Mouse (Mus musculus) layer of hippocampus, adult 11-12 months (tissue): ENCODE data around the gene 1700003E16Rik.

Experiments used
- DNase-seq: peaks from one replicate; pipeline ENCODE4 v3.0.0; 2022; ENCODE audit warnings: low spot score

Gene 1700003E16Rik

GRCm38 (mm10) chr6:83127419-83127818, 28.8 kb upstream of the 1700003E16Rik start:
- DNase-seq = no peak

GRCm38 (mm10) chr6:83131469-83132034, 24.7 kb upstream of the 1700003E16Rik start:
- DNase-seq = no peak

DNA sequence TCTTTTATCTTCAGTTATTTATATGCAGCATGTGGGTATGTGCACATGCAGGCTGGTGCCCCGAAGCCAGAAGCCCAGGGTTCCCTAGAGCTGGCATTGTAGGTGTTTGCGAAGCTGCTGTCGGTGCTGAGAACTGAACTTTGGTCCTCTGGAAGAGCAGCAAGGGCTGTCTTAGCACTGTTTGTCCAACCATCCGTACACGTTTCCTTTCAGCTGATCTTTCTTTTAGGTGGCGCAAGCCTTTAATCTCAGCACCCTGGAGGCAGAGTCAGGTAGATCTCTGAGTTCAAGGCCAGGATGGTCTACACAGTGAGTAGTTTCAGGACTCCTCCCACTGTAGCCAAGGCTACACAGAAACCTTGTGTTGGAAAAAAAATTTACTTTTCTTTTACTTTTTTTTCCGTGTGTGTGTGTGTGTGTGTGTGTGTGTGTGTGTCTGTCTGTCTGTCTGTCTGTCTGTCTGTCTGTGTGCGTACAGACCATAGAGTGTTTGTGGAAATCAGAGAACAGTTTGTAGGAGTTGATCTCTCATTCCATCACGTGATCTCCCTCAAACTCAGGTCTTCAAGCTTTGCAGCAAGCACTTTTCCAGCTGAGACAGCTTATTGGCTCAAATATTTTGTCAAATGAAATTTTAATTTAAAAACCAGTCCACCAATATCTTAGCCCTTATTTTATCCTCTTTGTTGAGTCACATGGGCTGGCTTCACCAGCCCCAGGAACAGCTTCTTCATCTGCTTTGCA, 23.9 kb upstream of the 1700003E16Rik start:
- no peak for DNase-seq

GRCm38 (mm10) chr6:83134226-83134625, 22.0 kb upstream of the 1700003E16Rik start:
- no peak for DNase-seq

DNA sequence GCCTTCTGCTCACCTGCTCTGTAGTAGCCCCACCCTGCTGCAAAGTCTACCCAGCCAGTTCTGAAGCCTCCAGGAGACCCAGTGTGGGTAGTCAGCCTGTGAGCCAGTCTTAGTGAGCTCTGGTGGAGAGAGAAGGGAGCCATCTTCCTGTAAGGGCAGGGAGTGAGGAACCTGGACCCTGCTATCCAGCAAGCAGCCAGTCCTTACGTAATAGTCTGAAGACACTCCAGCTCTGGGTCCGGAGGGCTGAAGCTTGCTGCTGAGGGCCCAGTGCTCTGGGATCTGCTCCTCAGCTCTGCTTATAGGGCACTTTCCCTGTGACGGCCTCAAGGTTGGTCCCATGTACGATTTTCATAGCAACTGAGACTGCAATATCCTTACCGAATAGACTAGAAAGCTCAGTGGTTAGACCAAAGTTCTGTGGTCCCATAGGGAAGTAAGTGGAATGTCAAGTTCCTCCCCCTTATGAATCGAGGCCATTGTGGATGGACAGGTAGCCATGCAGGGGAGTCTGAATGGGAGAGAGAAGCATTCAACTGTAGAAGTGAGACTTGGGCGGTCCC, 21.2 kb upstream of the 1700003E16Rik start, which contains the start of gene Rtkn:
Gene Rtkn (plus strand): TSS at position 513 of the 563 bp plus-strand sequence.
- no peak for DNase-seq

DNA sequence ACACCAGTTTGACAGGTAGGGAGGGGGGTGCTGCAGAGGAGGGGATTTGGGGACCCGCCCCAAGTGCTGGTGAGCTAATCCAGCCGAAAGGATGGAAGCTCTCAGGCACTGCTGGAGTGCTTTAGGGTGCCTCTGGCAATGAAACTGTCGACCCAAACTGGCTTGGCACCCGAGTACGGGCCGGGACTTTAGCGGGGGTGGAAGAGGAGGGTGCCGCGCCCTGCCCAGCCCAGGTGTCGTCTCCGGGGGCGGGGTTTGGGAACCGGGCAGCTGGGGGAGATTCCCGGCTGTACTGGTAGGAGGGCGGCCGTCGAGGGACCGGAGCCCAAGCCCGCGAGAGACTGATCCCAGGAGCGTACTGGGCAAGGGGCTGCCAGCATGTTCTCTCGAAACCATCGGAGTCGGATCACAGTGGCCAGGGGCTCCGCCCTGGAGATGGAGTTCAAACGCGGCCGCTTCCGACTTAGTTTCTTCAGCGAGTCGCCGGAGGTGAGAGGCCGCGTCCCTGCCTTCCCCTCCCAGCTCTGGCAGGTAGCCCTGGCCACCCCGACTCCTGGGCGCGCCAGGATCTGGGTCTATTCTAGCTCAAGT, 20.5 kb upstream of the 1700003E16Rik start:
- DNase-seq = no peak

- DNase-seq = no peak
Measured at GRCm38 (mm10) chr6:83136291-83136880, 19.8 kb upstream of the 1700003E16Rik start.

GRCm38 (mm10) chr6:83136881-83137575, 19.2 kb upstream of the 1700003E16Rik start:
- DNase-seq = peak; percentile 67

- peak; percentile 85 for DNase-seq
Measured at GRCm38 (mm10) chr6:83137576-83137950, 18.6 kb upstream of the 1700003E16Rik start.

GRCm38 (mm10) chr6:83138056-83138455, 18.1 kb upstream of the 1700003E16Rik start:
- DNase-seq = no peak

DNA sequence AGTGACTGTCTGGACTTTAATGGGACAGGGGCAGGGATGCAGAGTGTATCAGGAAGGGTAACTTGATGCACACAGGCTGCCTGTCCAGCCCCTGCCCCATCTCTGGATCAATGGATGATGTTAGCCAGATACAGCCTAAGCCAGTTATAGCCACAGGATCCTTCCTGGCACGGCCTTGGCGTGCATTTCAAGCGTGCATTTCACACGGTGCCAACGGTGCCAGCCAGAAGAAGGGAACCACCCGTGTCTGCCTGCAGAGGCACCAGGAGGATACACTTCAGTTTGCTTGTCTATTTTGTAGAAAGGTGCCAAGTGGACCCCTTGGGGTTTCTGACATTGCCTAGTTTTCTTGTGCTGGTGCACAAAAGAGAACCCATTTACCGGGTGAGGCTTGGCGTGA, 16.2 kb upstream of the 1700003E16Rik start:
- DNase-seq = no peak

DNA sequence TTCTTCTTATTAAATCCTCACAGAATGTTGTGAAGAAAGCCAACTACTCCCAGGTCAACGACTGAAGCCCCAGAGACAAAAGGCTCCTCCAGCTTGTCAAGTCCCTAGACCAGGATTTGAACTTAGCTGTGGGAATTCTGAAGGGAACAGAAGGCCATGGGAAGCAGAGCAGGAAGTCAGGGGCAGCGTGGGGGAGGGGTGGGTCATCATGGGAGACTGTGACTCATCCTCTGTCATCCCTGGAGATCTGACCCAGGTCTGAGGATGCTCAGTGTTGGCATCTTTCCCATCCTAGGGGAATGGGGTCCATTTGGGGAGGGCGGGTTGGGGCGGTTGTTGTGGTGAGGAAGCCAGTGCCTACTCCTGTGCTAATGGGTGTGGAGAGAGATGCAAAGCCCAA, 14.6 kb upstream of the 1700003E16Rik start:
- DNase-seq = no peak

- peak; percentile 74 for DNase-seq
Measured at GRCm38 (mm10) chr6:83142211-83142731, 13.9 kb upstream of the 1700003E16Rik start.

DNA sequence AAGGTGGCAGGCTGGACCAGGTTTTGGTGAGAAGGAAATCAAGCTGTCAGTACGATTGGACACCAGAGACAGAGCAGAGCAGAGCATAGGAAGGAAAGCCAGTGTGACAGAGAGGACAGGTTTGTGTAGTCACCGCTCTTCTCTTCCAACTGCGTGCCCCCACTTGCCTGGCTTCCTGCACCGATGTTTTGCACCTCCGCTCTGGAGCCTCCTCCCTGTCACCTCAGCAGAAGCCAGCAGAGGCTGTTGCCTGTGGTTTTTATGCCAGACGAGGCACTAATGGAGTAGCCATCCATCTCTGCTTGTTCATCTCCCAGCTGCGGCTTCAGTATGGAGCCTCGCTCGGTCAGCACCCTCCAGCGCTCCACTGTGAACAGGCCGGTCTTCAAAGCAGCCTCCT, 13.3 kb upstream of the 1700003E16Rik start:
- no peak for DNase-seq

DNA sequence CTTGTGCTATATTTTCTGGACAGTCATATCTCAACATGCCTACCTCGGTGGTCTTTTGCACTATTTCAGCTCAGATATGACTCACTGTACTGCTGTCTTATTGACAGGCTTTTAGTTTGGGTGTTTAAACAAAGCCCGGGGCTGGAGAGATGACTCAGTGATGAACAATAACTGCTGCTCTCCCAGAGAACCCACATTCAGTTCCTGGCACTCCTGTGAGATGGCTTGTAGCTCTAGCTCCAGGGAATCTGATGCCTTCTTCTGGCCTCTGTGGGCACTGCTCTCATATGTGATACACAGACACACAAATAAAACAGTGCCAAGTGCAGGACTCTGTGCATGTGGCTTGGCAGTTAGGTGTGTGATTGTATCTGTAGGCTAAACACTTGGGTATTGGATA, 11.0 kb upstream of the 1700003E16Rik start:
- DNase-seq = no peak

GRCm38 (mm10) chr6:83145805-83146204, 10.4 kb upstream of the 1700003E16Rik start:
- no peak for DNase-seq

- no peak for DNase-seq
Measured at GRCm38 (mm10) chr6:83147280-83147679, 8.9 kb upstream of the 1700003E16Rik start.

DNA sequence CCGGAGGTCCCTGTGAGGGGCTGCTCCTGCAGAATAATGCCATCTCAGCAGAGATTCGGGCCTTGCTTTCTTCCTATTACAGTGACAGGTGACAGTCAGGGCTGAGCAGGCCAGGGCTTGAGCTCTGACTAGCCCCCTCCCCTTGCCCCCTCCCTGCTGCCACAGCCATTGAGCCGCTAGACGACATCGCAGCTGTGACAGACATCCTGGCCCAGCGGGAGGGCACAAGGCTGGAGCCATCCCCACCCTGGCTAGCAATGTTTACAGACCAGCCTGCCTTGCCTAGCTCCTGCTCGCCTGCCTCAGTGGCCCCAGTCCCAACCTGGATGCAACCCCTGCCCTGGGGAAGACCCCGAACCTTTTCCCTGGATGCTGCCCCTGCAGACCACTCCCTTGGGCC, 4.5 kb upstream of the 1700003E16Rik start:
- DNase-seq = no peak

DNA sequence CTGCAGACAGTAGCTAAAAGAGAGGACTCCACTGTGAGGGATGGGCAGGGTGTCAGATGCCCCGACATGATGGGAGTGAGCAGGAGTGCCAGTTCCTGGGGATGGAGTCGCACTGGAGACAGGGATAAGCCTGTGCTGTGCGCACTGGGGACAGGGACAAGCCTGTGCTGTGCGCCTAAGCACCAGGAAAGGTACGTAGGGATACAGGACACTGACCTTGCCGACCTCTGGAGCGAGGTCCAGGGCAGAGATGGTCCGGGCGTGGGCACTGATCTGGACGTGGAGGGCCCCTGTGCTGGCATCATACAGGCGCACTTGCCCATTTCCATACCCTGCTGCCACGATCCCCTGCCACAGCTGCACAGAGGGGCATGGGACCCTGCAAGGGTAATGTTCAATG, 3.2 kb upstream of the 1700003E16Rik start:
- DNase-seq = no peak

DNA sequence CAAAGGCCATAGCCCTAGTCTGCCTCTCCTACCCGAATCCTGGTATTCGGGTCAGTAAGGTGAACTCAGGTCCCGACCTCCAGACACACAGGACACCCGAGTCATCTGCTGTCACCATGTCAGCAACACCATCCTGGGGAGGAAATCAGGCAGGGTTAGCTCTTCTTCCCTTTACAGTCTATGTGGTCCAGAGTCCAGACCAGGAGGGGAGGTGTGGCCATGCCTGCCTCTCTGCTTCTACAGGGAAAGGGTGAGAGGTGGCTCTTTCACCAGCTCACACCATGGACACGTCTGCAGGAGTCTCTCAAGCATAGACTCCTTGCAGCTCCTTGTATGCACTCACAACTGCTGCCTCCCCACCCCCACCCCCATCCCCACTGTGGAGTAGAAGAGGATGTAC, 2.7 kb upstream of the 1700003E16Rik start:
- DNase-seq = no peak

DNA sequence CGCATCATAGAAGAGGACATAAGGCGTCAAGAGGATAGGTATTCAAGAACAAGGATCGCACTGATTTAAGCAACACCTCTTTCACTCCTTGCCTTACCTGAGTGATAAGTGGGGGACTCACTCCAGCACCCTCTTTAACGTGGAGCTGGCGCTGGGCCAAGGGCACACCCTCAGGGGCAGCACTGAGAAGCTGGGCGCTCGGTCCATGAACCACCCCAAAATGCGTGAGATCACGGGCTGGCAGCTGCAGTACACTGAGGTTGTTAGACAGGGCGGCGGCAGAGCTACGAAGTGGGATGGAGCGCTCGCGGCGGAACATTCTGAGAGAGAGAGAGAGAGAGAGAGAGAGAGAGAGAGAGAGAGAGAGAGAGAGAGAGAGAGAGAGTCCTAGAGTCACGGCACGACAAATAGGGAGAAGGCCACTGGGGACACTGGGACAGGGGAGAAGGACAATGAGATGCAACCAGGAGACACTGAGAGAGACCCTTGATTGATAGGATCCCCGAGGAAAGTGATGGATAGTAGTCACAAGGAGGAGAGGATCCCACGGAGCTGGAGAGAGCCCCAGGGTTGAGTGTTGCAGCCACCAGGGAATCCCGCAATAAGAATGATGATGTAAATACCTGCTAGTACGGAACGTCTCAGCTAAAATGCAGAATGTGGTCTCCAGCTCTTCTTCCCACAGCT, 509 bp upstream of the 1700003E16Rik start:
- DNase-seq = no peak
